Mouse (Mus musculus) limb, embryonic 10.5 days (tissue): ENCODE measurements around the gene Pex11g. TPM values are rescaled to one million over a fixed set of nuclear protein-coding genes. Genes with fewer than 3 reads are reported as not detected.

Experiments
- DNase-seq: peaks from one replicate; pipeline ENCODE4 v3.0.0-alpha.2; 2017; ENCODE audit warnings: low spot score
- H3K27ac ChIP-seq: fragments of 300-500 bp; sonication (generic); 2 replicates; pipeline ENCODE4 v1.5.1; 2016; ENCODE audit warnings: mild to moderate bottlenecking
- H3K27me3 ChIP-seq: fragments of 300-500 bp; sonication (generic); 2 replicates; pipeline ENCODE4 v1.6.1; 2016; ENCODE audit warnings: low read depth, mild to moderate bottlenecking; ENCODE audit not compliant: poor library complexity, severe bottlenecking
- H3K36me3 ChIP-seq: fragments of 300-500 bp; sonication (generic); 2 replicates; pipeline ENCODE4 v1.6.1; 2016; ENCODE audit warnings: mild to moderate bottlenecking, moderate library complexity
- H3K4me1 ChIP-seq: fragments of 300-500 bp; sonication (generic); 2 replicates; pipeline ENCODE4 v1.6.1; 2016
- H3K4me3 ChIP-seq: fragments of 300-500 bp; sonication (generic); 2 replicates; pipeline ENCODE4 v1.5.1; 2016; ENCODE audit warnings: mild to moderate bottlenecking, moderate library complexity
- H3K9me3 ChIP-seq: fragments of 300-500 bp; sonication (generic); replicated peaks from 2 replicates; pipeline ENCODE4 v1.6.1; 2016; ENCODE audit warnings: mild to moderate bottlenecking
- WGBS: fragments of 180-500 bp; shearing (Covaris S2); methylation state at CpG from one replicate; pipeline ENCODE4 v1.1.7; 2016; 5-methylcytosine and 5-hydroxymethylcytosine counted together
- polyA plus RNA-seq: library from polyadenylated mRNA; unstranded; fragments of >200 nt; fragmentation: Nextera tagmentation; extraction: Ambion mirVana; gene quantifications from 2 replicates; pipeline ENCODE4 v1.2.1, GENCODE M21; 2016

Pex11g gene
- polyA plus RNA-seq, 1 experiment from 2014 or later = 7.6 TPM

DNA sequence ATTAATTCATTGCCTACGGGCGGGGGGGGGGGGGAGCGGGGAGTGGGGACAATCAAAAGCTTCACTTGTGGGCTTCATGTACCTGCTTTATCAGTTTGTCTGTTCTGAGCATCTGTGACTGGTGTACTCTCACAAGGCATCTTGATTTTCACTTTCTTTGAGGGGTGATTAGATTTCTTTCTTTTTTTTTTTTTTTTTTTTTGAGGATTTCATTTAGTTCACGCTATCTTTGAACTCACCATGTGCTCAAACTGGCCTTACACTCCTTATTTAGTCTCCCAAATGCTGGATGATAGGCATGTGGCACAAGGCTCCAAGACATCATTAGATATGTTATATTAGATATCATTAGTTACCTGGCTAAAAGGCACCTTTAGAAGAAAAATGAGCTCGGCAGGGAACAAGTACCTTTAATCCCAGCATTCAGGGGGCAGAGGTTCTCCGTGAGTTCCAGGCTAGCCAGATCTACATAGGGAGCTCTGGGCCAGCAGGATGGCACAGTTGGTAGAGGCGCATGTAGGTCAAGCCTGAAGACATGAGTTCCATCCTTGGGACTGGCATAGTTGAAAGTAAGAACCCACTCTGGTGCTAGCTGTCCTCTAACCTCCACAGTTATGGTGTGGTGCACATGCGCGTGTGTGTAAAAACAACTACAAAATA lies 536 bp upstream of the Pex11g start:
- WGBS = 56% methylated on average over 9 of the region's 9 CpGs
- H3K27ac ChIP-seq = peak overlapping the region; percentile 96
- H3K4me1 ChIP-seq = peaks cover 13% of the 10 kb centered on the region
- peak overlapping the region; percentile 61 for H3K4me3 ChIP-seq
- H3K27me3 ChIP-seq = no peaks in the 10 kb centered on the region
- no peaks in the 10 kb centered on the region for H3K9me3 ChIP-seq
- DNase-seq = peak; percentile 38
- no peaks in the 10 kb centered on the region for H3K36me3 ChIP-seq

DNA sequence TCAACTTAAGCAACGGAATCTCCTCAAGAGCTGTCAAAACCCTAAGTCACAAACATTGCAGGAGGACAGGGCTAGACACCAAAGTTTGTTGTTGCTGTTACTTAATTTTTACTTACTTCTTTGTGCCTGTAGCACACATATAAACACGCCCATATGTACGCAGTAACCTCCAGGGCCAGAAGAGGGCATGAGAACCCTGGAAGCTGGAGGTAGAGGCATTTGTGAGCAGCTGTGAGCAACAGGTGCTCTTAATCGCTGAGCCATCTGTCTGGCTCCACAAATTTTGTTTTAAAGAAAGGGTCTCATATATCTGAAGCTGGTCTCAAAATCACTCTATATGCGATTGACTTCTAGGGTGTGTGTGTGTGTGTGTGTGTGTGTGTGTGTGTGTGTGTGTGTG lies 3.2 kb downstream of the Pex11g start:
- DNase-seq = peak; percentile 71
- WGBS = 67% methylated on average over 5 of the region's 5 CpGs
- no peak overlapping the region for H3K4me3 ChIP-seq
- no peaks in the 10 kb centered on the region for H3K9me3 ChIP-seq
- no peaks in the 10 kb centered on the region for H3K36me3 ChIP-seq
- peaks cover 10% of the 10 kb centered on the region for H3K4me1 ChIP-seq
- H3K27me3 ChIP-seq = no peaks in the 10 kb centered on the region
- no peak overlapping the region for H3K27ac ChIP-seq

DNA sequence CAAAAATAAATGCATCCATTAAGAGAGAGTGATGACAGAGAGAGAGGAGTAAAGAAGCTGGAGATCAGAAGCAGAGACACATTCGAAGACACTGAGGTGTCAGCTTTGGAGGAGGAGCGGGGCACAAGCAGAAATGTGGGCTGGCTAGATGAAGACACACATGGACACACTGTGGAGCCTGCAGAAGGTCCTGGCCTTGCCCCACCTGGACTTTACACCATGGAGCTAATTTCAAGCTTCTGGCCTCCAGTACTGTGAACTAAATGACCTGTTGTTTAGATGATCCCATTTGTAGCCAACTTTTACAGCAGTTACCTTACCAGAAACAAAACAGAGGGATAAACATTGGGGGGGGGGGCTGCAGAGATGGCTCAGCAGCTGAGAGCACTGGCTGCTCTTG lies 4.2 kb downstream of the Pex11g start:
- no peaks in the 10 kb centered on the region for H3K27me3 ChIP-seq
- no peak for DNase-seq
- H3K9me3 ChIP-seq = no peaks in the 10 kb centered on the region
- no peak overlapping the region for H3K4me3 ChIP-seq
- no peak overlapping the region for H3K27ac ChIP-seq
- peaks cover 9% of the 10 kb centered on the region for H3K4me1 ChIP-seq
- peaks cover 8% of the 10 kb centered on the region for H3K36me3 ChIP-seq
- 89% methylated on average over 2 of the region's 2 CpGs for WGBS

DNA sequence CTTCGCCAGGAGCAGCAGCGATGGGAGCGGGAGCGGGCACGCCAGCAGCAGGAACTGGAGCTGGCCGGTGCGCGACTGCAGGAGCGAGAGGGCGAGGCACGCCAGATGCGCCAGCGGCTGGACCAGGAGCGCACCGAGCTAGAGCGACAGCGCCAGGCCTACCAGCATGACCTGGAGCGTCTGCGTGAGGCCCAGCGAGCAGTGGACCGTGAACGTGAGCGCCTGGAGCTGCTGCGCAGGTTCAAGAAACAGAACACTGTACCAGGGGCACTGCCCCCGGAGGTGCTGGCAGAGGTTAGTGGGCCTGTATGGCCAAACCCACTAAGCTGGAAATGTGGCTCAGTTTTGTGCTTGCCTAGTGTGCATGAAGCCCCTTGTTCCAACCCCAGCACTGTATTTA lies 15.5 kb downstream of the Pex11g start:
- Histone ChIP-seq H3K9me3 (no peaks in the 10 kb centered on the region), H3K4me1 (no peaks in the 10 kb centered on the region), H3K36me3 (peaks cover 93% of the 10 kb centered on the region), H3K27ac (no peak overlapping the region), H3K27me3 (no peaks in the 10 kb centered on the region), H3K4me3 (no peak overlapping the region)
- DNase-seq = no peak
- 98% methylated on average over 25 of the region's 25 CpGs for WGBS

DNA sequence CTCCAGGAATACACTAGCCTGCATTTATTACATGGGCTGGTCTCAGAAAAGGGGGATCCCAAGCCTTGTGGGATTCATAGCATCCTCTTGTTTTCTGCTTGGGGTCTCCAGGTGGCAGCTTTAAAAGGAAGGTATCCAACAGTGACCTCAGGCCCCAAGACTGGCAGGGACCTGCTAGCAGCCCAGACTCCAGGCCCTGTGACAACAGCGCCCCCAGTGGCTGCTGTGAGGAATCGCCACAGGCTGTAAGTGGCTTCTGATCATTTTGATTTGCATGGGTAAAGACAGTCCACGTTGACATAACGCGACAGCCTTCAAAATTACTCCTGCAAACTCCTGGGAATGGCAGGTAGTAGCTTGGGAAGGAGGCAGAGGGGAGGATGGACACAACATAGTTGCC lies 16.8 kb downstream of the Pex11g start:
- H3K36me3 ChIP-seq = peaks cover 86% of the 10 kb centered on the region
- no peaks in the 10 kb centered on the region for H3K9me3 ChIP-seq
- H3K4me3 ChIP-seq = no peak overlapping the region
- 35% methylated on average over 5 of the region's 5 CpGs for WGBS
- H3K27ac ChIP-seq = no peak overlapping the region
- no peaks in the 10 kb centered on the region for H3K4me1 ChIP-seq
- H3K27me3 ChIP-seq = no peaks in the 10 kb centered on the region
- DNase-seq = peak; percentile 76

DNA sequence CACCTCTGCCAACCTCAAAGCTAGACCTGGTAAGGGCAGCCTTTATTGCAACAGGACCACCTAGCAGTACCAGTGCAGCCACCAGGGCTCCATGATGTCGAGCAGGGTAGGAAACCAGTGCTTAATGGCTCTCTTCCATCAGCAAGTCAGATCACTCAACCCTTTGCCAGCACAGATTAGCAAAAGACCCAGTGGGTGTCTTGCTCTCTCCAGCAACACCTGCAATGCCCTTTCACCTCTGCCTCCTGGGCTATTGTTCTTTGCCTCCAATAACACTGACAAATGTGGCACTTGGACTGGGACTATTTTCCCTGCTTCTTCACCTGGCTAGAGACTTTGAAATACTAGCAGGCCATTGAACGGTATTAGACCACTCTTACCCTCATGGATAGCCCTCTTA lies 18.3 kb downstream of the Pex11g start:
- Histone ChIP-seq H3K4me3 (no peak overlapping the region), H3K36me3 (peaks cover 83% of the 10 kb centered on the region), H3K27ac (no peak overlapping the region), H3K4me1 (no peaks in the 10 kb centered on the region), H3K9me3 (no peaks in the 10 kb centered on the region), H3K27me3 (no peaks in the 10 kb centered on the region)
- DNase-seq = no peak
- WGBS = 94% methylated on average over 2 of the region's 2 CpGs

DNA sequence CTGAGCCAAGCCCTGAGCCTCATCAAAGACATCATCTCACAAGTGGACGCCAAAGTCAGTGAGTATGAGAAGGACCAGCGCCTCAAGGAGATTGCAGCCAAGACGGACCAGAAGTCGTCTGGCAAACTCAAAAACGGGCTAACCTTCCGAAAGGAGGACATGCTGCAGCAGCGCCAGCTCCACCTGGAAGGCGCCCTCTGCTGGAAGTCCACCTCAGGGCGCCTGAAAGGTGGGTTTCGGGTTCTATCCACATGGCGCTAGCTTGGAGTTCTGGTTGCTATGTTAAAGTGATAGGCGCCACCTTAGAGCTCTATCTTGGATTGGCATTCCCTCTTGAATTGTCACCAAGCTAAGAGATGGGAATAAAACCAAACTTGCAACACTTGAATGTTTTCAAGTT lies 28.0 kb downstream of the Pex11g start:
- DNase-seq = peak; percentile 45
- H3K9me3 ChIP-seq = no peaks in the 10 kb centered on the region
- H3K4me1 ChIP-seq = no peaks in the 10 kb centered on the region
- no peak overlapping the region for H3K4me3 ChIP-seq
- H3K36me3 ChIP-seq = peaks cover 82% of the 10 kb centered on the region
- H3K27me3 ChIP-seq = no peaks in the 10 kb centered on the region
- H3K27ac ChIP-seq = no peak overlapping the region
- 78% methylated on average over 12 of the region's 12 CpGs for WGBS

DNA sequence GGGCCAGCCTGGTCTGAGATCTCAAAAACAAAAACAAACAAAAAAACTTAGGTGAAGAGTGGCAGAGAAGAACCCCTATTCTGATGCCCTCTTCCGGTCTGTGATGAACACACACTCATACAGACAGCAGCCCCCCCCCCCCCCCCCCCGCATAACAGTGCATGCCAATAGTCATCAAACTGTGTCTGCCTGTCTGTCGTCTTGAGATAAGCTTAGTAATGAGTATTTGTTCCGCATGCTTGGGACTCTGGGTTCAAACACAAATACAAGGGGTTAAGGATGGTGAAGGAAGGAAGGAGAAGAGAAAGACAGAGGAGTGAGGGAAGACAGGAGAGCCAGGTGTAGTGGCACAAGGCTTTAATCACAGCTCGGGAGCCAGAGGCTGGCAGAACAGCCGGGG lies 31.0 kb downstream of the Pex11g start:
- WGBS = 93% methylated on average over 5 of the region's 6 CpGs
- no peaks in the 10 kb centered on the region for H3K9me3 ChIP-seq
- peaks cover 98% of the 10 kb centered on the region for H3K36me3 ChIP-seq
- no peak overlapping the region for H3K27ac ChIP-seq
- no peaks in the 10 kb centered on the region for H3K4me1 ChIP-seq
- no peak for DNase-seq
- no peak overlapping the region for H3K4me3 ChIP-seq
- no peaks in the 10 kb centered on the region for H3K27me3 ChIP-seq

DNA sequence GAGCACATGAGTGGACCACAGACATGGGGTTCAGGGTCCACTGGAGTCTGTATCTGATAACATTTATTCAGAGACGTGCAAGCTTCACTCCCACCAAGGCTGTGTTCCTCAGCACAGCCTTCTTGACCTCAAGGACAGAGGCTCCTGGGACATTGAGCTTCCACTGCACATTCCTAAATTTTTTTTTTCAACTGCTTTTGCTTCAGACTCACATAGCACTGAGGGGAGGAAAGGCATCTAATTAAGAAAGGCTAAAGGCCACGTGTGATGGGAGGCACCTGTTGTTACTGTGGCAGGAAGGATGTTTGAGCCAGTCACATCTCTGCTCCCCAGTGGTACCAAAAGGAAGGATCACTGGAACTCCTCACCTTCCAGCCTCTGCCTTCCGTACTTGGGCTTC lies 36.4 kb downstream of the Pex11g start:
- Histone ChIP-seq H3K9me3 (no peaks in the 10 kb centered on the region), H3K4me3 (no peak overlapping the region), H3K4me1 (no peaks in the 10 kb centered on the region), H3K27ac (no peak overlapping the region), H3K36me3 (peaks cover 84% of the 10 kb centered on the region), H3K27me3 (no peaks in the 10 kb centered on the region)
- no peak for DNase-seq
- 86% methylated on average over 3 of the region's 3 CpGs for WGBS

DNA sequence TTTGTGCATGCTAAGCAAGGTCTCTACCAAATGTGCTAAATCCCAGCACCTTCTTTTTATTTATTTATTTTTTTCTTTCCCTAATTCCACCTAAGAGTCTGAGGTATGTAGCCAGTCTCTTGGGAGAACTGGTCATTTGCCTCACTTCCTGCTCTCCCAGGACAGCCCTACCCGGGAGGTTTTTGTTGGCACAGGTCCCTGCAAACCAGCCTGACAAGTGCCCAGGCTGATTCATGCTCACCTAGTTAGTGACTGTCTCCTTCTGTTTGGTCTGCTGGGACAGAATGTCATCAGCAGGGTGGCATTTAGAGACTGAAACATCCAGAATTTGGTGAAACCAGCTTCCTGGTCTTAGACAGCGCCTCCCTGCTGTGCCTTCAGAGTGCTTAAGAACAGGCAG lies 37.5 kb downstream of the Pex11g start:
- Histone ChIP-seq H3K4me3 (no peak overlapping the region), H3K9me3 (no peaks in the 10 kb centered on the region), H3K36me3 (peaks cover 72% of the 10 kb centered on the region), H3K27ac (no peak overlapping the region), H3K27me3 (no peaks in the 10 kb centered on the region), H3K4me1 (no peaks in the 10 kb centered on the region)
- WGBS = 81% methylated on average over 2 of the region's 2 CpGs
- no peak for DNase-seq

DNA sequence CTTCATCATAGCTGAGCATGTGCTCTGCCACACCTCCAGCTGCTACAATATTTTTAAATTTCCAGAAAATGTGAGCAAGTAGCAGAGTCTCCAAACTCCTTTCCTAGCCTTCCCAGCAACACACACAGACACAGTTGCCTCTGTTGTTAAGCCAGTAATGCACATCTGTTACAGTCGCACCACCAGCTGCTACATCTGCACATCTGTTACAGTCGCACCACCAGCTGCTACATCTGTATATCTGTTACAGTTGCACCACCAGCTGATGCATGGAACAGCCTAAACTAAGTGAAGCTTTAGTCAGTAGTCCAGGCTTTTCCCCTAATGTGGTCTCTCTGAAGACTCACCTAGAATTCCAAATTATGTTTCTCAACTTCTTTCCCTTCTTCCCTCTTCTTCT lies 39.1 kb downstream of the Pex11g start:
- Histone ChIP-seq H3K36me3 (peaks cover 59% of the 10 kb centered on the region), H3K27me3 (no peaks in the 10 kb centered on the region), H3K4me1 (no peaks in the 10 kb centered on the region), H3K9me3 (no peaks in the 10 kb centered on the region), H3K4me3 (no peak overlapping the region), H3K27ac (no peak overlapping the region)
- DNase-seq = no peak
- WGBS = 89% methylated on average over 2 of the region's 2 CpGs

DNA sequence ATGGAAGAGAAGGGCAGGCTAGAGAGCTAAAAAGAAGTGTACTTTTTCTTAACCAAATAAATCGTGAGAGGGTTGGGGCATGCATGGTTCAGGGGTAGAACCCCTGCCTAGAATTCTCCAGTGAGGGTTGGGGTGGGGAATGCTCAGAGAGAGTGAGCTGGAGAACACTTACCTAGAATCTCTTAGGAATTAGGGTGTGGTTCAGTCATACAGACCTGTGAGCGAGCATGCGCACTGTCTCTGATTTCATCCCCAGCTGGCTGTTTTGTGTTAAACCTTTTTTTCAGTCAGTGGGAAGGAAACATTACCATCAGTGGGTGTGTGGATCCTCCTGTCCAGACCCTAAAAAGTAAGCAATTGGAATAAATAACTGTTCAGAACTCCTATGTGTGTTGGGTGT lies 41.3 kb downstream of the Pex11g start:
- H3K4me3 ChIP-seq = no peak overlapping the region
- H3K27me3 ChIP-seq = no peaks in the 10 kb centered on the region
- H3K27ac ChIP-seq = no peak overlapping the region
- DNase-seq = no peak
- H3K36me3 ChIP-seq = peaks cover 37% of the 10 kb centered on the region
- H3K9me3 ChIP-seq = no peaks in the 10 kb centered on the region
- peaks cover 5% of the 10 kb centered on the region; the same call in 1 of the 2 replicates for H3K4me1 ChIP-seq
- WGBS = 86% methylated on average over 3 of the region's 3 CpGs

DNA sequence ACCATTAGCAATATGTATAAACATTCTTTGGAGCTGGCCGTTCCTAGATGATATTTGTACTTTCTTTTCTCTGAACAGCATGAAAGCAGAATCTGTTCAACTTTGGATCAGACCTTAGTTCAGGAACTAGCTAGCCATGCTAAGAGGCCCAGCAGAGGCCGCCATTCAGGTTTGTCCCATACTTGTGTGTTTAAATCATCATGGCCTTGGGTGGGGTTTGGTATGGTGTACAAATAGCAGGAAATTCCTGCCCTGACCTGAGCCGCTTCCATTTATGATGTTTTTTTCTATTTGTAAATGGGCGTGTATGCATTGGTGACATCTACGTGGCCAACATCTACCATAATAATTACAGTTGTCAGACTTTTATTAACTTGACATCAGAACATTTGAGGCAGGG lies 42.3 kb downstream of the Pex11g start:
- H3K36me3 ChIP-seq = peaks cover 28% of the 10 kb centered on the region
- peaks cover 15% of the 10 kb centered on the region for H3K4me1 ChIP-seq
- no peak for DNase-seq
- H3K27me3 ChIP-seq = no peaks in the 10 kb centered on the region
- no peak overlapping the region for H3K4me3 ChIP-seq
- 92% methylated on average over 5 of the region's 5 CpGs for WGBS
- H3K9me3 ChIP-seq = no peaks in the 10 kb centered on the region
- H3K27ac ChIP-seq = no peak overlapping the region

DNA sequence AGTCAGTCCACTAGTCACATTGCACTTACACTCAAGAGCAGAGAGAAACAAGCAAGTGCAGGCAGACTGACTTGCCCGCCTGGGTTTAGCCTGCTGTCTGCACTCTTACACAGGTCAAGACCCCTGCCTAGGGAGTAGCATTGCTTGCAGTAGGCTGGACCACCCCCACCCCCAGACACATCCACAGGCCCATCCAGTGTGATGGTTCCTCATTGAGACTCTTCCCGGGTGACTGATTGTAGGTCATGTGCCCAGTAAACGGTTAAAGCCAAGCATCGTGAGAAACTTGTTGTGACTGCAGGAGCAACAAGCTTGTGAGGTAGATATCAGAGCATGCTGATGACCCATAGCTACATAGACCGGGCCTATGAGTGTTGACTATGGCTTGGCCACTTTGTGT lies 46.0 kb downstream of the Pex11g start:
- peaks cover 45% of the 10 kb centered on the region for H3K4me1 ChIP-seq
- no peak overlapping the region for H3K27ac ChIP-seq
- H3K9me3 ChIP-seq = no peaks in the 10 kb centered on the region
- 89% methylated on average over 5 of the region's 5 CpGs for WGBS
- no peak for DNase-seq
- no peaks in the 10 kb centered on the region for H3K36me3 ChIP-seq
- H3K27me3 ChIP-seq = no peaks in the 10 kb centered on the region
- no peak overlapping the region for H3K4me3 ChIP-seq
